ENCODE assay signal across 17 mouse cellular contexts in genomic region chr5:54185662-54186061, GRCm38 (mm10).
DNase-seq lines count a peak whose midpoint lies in the region; ATAC-seq and TF ChIP-seq lines count a peak whose summit lies in the region.
"Had no signal": no experiment of that assay in that cellular context is flagged by ENCODE, and none has a peak within 500 bp of the region (broad histone marks: within the 10 kb centered on the region; RNA-seq: fewer than 3 reads in every experiment).

No protein-coding gene starts in this region.

- H3K36me3 ChIP-seq in kidney, postnatal 0 days (ENCODE audit: insufficient read depth, low read length), result no peaks in the 10 kb centered on the region
- H3K36me3 ChIP-seq in neural tube, embryonic 13.5 days, result no peaks in the 10 kb centered on the region
- no peaks in the 10 kb centered on the region for H3K36me3 ChIP-seq in stomach, postnatal 0 days (ENCODE audit: control insufficient read depth, insufficient read depth, low read length)
- H3K36me3 ChIP-seq: heart, embryonic 15.5 days; hindbrain, embryonic 15.5 days; kidney, embryonic 15.5 days had no signal

- intact Hi-C loops in gastrocnemius, postnatal 14 days (cut with DNase I; ENCODE audit: low total_unique reads), result no loop called here

- no peaks in the 10 kb centered on the region for H3K27me3 ChIP-seq in kidney, postnatal 0 days (ENCODE audit: insufficient read depth, low read length)
- H3K27me3 ChIP-seq in neural tube, embryonic 13.5 days, result no peaks in the 10 kb centered on the region
- no peaks in the 10 kb centered on the region for H3K27me3 ChIP-seq in stomach, postnatal 0 days (ENCODE audit: control insufficient read depth, insufficient read depth, low read length)
- H3K27me3 ChIP-seq: heart, embryonic 15.5 days; hindbrain, embryonic 15.5 days; kidney, embryonic 15.5 days had no signal

- no peak for DNase-seq in kidney, postnatal 0 days (ENCODE audit: low spot score)
- no peak for DNase-seq in kidney, postnatal 14 days
- DNase-seq in neural tube, embryonic 10.5 days (ENCODE audit: extremely low spot score, low spot score), result no peak
- DNase-seq in ZHBTc4 (ENCODE audit: low read depth, low spot score), result peak; percentile 28
- no peak for DNase-seq in stomach, postnatal 0 days (ENCODE audit: low spot score)
- no peak for DNase-seq in gastrocnemius, postnatal 14 days
- DNase-seq: cerebellum, adult 11 months; gastrocnemius, postnatal 36 days; layer of hippocampus, adult 9-11 months; midbrain, embryonic 14.5 days; right cerebral cortex, postnatal 4 days had no signal

- H3K27ac ChIP-seq in kidney, postnatal 0 days, result no peak overlapping the region
- H3K27ac ChIP-seq in neural tube, embryonic 13.5 days (replicated peaks), result 0 out of 2 replicates have a peak overlapping the region, but pooled peaks have one; percentile 33
- no peak overlapping the region for H3K27ac ChIP-seq in stomach, postnatal 0 days (replicated peaks)
- H3K27ac ChIP-seq: heart, embryonic 15.5 days; hindbrain, embryonic 15.5 days; kidney, embryonic 15.5 days; macrophage had no signal

- no peaks in the 10 kb centered on the region for H3K4me1 ChIP-seq in kidney, postnatal 0 days (replicated peaks; ENCODE audit: insufficient read depth, low read length)
- H3K4me1 ChIP-seq in neural tube, embryonic 13.5 days (replicated peaks), result peaks cover 20% of the 10 kb centered on the region
- H3K4me1 ChIP-seq in stomach, postnatal 0 days (replicated peaks; ENCODE audit: control insufficient read depth, insufficient read depth), result no peaks in the 10 kb centered on the region
- H3K4me1 ChIP-seq: kidney, embryonic 15.5 days had no signal

- TF ChIP-seq CTCF in kidney, postnatal 0 days (IDR thresholded peaks at IDR 0.05; ENCODE audit: low read depth), result peak; percentile 28; the same call in 1 of the 2 replicates
- TF ChIP-seq CTCF in stomach, postnatal 0 days (IDR thresholded peaks at IDR 0.05; ENCODE audit: low read depth), result peak; percentile 49

- ATAC-seq in kidney, postnatal 0 days (replicated peaks; ENCODE audit: low FRiP score, low read depth), result no peak
- ATAC-seq in neural tube, embryonic 13.5 days (ENCODE audit: low read depth), result no peak
- no peak; the same call in 1 of the 2 replicates for ATAC-seq in stomach, postnatal 0 days (ENCODE audit: low FRiP score, low TSS enrichment)
- ATAC-seq: CD4-positive, CD25-positive, alpha-beta regulatory T cell, adult 4 months had no signal

- no peaks in the 10 kb centered on the region for H3K9me3 ChIP-seq in kidney, postnatal 0 days (replicated peaks; ENCODE audit: low read length)
- H3K9me3 ChIP-seq in neural tube, embryonic 13.5 days, result no peaks in the 10 kb centered on the region
- H3K9me3 ChIP-seq in stomach, postnatal 0 days (ENCODE audit: control insufficient read depth, low read length), result no peaks in the 10 kb centered on the region
- H3K9me3 ChIP-seq: heart, embryonic 15.5 days; hindbrain, embryonic 15.5 days; kidney, embryonic 15.5 days had no signal

- no peak for TF ChIP-seq EP300 in stomach, postnatal 0 days (optimal IDR thresholded peaks at IDR 0.05)

- H3K4me3 ChIP-seq in kidney, postnatal 0 days (replicated peaks; ENCODE audit: low read depth, low read length), result no peak overlapping the region
- H3K4me3 ChIP-seq in neural tube, embryonic 13.5 days, result no peak overlapping the region
- H3K4me3 ChIP-seq in stomach, postnatal 0 days (ENCODE audit: low read depth, low read length), result no peak overlapping the region
- H3K4me3 ChIP-seq: heart, embryonic 15.5 days; hindbrain, embryonic 15.5 days; kidney, embryonic 15.5 days had no signal

- no peak overlapping the region for H3K9ac ChIP-seq in kidney, postnatal 0 days (ENCODE audit: low read depth, low read length)
- H3K9ac ChIP-seq in neural tube, embryonic 13.5 days, result no peak overlapping the region
- no peak overlapping the region for H3K9ac ChIP-seq in stomach, postnatal 0 days (ENCODE audit: low read length)
- H3K9ac ChIP-seq: heart, embryonic 15.5 days; hindbrain, embryonic 15.5 days; kidney, embryonic 15.5 days had no signal

- 54% methylated on average over 4 of the region's 4 CpGs for WGBS in kidney, postnatal 0 days
- 42% methylated on average over 4 of the region's 4 CpGs for WGBS in neural tube, embryonic 13.5 days
- WGBS in stomach, postnatal 0 days, result 47% methylated on average over 4 of the region's 4 CpGs

- no peak overlapping the region for H3K4me2 ChIP-seq in kidney, postnatal 0 days (ENCODE audit: low read length)
- H3K4me2 ChIP-seq in neural tube, embryonic 13.5 days, result no peak overlapping the region
- no peak overlapping the region for H3K4me2 ChIP-seq in stomach, postnatal 0 days (replicated peaks; ENCODE audit: low read depth)
- H3K4me2 ChIP-seq: heart, embryonic 15.5 days; hindbrain, embryonic 15.5 days; kidney, embryonic 15.5 days had no signal
